Mouse (Mus musculus) E14TG2a.4 (cell line): ENCODE measurements around the gene Gm11232.

Source experiments
- H3K27me3 ChIP-seq: 2 replicates; pipeline ENCODE4 v1.6.1; 2014; ENCODE audit warnings: low read length, control low read depth; ENCODE audit not compliant: insufficient read depth
- H3K36me3 ChIP-seq: 2 replicates; pipeline ENCODE4 v1.6.1; 2014; ENCODE audit warnings: low read length, control low read depth; ENCODE audit not compliant: insufficient read depth
- H3K4me1 ChIP-seq: replicated peaks from 2 replicates; pipeline ENCODE4 v1.6.1; 2014; ENCODE audit warnings: low read depth, low read length, control low read depth
- H3K4me3 ChIP-seq: replicated peaks from 2 replicates; pipeline ENCODE4 v1.5.1; 2014; ENCODE audit warnings: mild to moderate bottlenecking, low read length
- H3K9me3 ChIP-seq: 2 replicates; pipeline ENCODE4 v1.6.1; 2014; ENCODE audit warnings: low read length, control low read depth
- CTCF ChIP-seq: conservative IDR thresholded peaks from 2 replicates; pipeline ENCODE4 v1.5.1; 2014; ENCODE audit warnings: low read length
- NANOG ChIP-seq: IDR thresholded peaks from 2 replicates; pipeline ENCODE4 v1.6.1; 2014; ENCODE audit warnings: borderline replicate concordance, low read length, mixed read lengths
- POU5F1 ChIP-seq: IDR thresholded peaks from 2 replicates; pipeline ENCODE4 v1.6.1; 2014; ENCODE audit warnings: low read length, borderline replicate concordance

The Gm11232 gene

DNA sequence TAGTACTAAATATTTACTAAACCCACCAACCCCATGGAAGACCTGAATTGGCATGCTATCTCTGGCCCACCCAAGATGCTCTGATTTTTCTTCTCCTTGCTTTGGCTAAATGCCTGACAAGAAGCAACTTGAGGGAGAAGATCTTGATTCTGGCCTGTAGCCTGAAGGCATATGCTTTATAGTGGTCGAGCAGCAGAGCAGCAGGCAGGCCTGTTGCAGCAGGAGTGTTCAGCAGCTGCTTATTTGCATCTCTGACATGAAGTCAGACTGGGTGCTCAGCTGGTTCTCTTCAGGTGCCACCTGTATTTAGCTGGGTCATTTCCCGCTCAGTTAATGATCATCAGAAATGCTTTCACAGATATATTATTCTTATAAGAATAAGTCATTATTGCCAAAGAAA lies 30.2 kb downstream of the Gm11232 start:
- no peaks in the 10 kb centered on the region for H3K4me1 ChIP-seq
- no peaks in the 10 kb centered on the region for H3K9me3 ChIP-seq
- TF ChIP-seq POU5F1 (no peak), NANOG (no peak), CTCF (no peak)

DNA sequence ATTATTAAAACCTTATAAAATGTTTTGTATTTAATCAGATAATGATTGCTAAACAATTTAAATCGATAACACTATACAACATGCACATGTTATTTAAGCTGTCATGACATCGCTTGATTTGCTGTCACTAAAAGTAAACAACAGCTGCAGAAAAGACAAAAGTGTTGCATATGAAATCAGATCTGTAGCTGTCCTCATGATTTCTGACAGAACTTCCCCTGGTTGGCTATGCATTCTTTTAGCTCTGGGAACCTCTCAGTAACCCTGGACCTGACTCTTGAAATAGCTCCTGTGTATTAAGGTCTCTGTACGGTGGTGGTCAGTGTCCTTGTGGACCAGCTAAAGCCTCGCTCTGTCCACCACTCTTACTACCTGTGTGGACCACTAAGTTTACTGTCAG lies 30.7 kb downstream of the Gm11232 start:
- TF ChIP-seq POU5F1 (no peak), NANOG (no peak), CTCF (no peak)
- Histone ChIP-seq H3K4me3 (no peak overlapping the region), H3K4me1 (no peaks in the 10 kb centered on the region), H3K36me3 (no peaks in the 10 kb centered on the region), H3K9me3 (no peaks in the 10 kb centered on the region), H3K27me3 (no peaks in the 10 kb centered on the region)

More for the DNA sequence above, 30.2 kb downstream of the Gm11232 start:
- no peaks in the 10 kb centered on the region for H3K27me3 ChIP-seq
- no peak overlapping the region for H3K4me3 ChIP-seq
- no peaks in the 10 kb centered on the region for H3K36me3 ChIP-seq

DNA sequence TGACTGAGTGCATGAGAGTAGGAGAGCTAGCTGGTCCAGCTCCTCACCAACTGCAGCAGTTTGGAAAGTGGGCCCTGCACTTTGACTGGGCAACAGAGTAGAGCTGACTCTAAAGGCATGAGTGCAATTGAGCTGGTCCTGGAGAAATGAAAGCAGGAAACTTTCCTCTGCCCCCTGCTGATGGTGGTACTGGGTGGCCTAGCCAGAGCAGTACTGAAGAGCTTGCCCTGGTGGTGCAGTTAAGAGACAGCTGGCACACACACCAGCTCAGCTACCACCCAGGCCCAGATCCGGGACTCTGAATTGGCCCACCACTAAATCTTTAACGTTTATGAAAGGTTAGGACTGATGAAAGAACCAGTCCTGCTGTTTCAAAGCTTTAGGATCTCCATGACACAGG lies 31.9 kb downstream of the Gm11232 start:
- Histone ChIP-seq H3K4me3 (no peak overlapping the region), H3K9me3 (no peaks in the 10 kb centered on the region), H3K27me3 (no peaks in the 10 kb centered on the region), H3K36me3 (no peaks in the 10 kb centered on the region), H3K4me1 (no peaks in the 10 kb centered on the region)
- no peak for TF ChIP-seq CTCF
- TF ChIP-seq POU5F1: no peak
- no peak for TF ChIP-seq NANOG
